Mouse (Mus musculus): Measurements from ENCODE around the gene Nedd9. TPM values are rescaled to one million over a fixed set of nuclear protein-coding genes. Genes with fewer than 3 reads are reported as not detected.
A peak's percentile ranks its signal among the peaks of the same experiment; 100 is the strongest.

Nedd9 gene
- polyA plus RNA-seq, 1 experiment: 39.4 TPM

DNA sequence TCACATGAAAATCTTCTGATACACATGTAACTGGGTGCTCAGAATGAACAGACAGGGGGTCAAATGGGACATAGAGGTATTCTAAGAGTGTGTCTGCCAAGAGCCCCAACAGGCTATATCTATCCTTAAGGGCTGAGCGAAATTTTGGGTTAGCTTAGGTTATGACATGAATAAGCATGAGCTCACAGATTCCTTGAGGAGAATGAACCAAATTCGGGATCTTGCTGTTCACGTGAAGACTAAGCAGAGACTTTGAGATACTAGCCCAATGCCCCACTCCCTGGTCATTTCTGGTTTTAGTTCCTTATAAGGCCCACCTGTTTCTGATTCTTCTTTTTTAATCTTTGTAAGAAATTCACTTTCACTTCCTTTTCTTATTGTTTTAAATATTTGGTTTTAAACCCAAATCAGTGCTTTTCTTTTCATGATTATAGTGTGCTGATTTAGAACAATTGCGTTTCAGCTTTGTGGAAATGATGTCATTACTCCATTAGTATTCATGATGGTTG, 195.6 kb downstream of the Nedd9 start:
- 59% methylated on average over 4 of the region's 4 CpGs for WGBS
- no peak overlapping the region for H3K4me3 ChIP-seq (ENCODE audit: control insufficient read depth, insufficient read depth, low read length)
- no peaks in the 10 kb centered on the region for H3K36me3 ChIP-seq (ENCODE audit: control insufficient read depth, insufficient read depth, low read length)
- H3K4me1 ChIP-seq (replicated peaks; ENCODE audit: control insufficient read depth, insufficient read depth, low read length): no peaks in the 10 kb centered on the region
- TF ChIP-seq POLR2A (IDR thresholded peaks at IDR 0.05; ENCODE audit: control insufficient read depth, extremely low read depth, insufficient read depth, low read length, poor library complexity) (no peak), CTCF (IDR thresholded peaks at IDR 0.05; ENCODE audit: borderline replicate concordance, control insufficient read depth, extremely low read depth, insufficient read depth, low read length, poor library complexity) (no peak)
- no peak for DNase-seq
- H3K27ac ChIP-seq (ENCODE audit: control insufficient read depth, insufficient read depth, low read length): no peak overlapping the region
- no peaks in the 10 kb centered on the region for H3K27me3 ChIP-seq (ENCODE audit: control insufficient read depth, insufficient read depth, low read length)

DNA sequence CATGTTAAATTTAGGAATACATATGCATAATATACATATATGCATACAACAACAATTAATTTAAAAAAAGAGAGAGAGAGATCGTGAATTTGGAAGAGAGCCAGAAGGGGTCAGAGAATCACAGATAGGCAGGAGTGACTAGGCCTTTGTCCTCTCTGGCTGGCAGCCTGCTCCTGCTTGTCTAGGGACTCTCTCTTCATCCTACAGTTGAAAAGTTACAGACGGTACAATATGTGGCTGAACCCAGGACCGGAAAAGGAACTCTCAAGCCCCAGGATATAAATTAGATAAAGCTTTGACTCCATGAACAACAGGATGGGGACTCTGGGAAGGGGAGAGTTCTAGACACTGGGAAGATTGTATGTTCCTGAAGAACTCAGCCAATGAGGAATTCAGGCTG, 200.9 kb downstream of the Nedd9 start:
- no peak for DNase-seq
- whole genome bisulfite sequencing: 91% methylated on average over 3 of the region's 3 CpGs
- no peak overlapping the region for H3K4me3 ChIP-seq (ENCODE audit: control insufficient read depth, insufficient read depth, low read length)
- no peak overlapping the region for H3K27ac ChIP-seq (ENCODE audit: control insufficient read depth, insufficient read depth, low read length)
- no peaks in the 10 kb centered on the region for H3K27me3 ChIP-seq (ENCODE audit: control insufficient read depth, insufficient read depth, low read length)
- H3K4me1 ChIP-seq (replicated peaks; ENCODE audit: control insufficient read depth, insufficient read depth, low read length): no peaks in the 10 kb centered on the region
- no peaks in the 10 kb centered on the region for H3K36me3 ChIP-seq (ENCODE audit: control insufficient read depth, insufficient read depth, low read length)
- no peak for TF ChIP-seq POLR2A (IDR thresholded peaks at IDR 0.05; ENCODE audit: control insufficient read depth, extremely low read depth, insufficient read depth, low read length, poor library complexity)
- TF ChIP-seq CTCF (IDR thresholded peaks at IDR 0.05; ENCODE audit: borderline replicate concordance, control insufficient read depth, extremely low read depth, insufficient read depth, low read length, poor library complexity): no peak

DNA sequence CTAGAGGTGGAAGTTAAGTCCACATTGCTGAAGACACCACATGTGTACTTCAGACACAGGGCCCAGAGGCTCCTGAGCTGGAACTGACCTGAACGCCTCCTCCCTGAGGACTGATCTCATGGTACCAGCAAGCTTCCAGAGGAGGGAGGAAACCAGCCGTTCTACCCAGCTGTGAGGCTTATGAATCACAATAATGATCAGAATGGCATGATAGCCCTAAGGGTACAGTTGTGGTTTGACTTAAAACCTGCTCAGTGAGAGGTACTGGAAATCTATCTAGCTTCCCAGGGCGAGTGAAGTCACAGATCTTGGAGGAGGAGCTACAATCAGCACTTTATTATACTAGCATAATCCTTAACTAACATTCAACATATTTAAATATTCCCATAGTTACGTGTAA, 201.7 kb downstream of the Nedd9 start:
- WGBS: 84% methylated on average over 4 of the region's 4 CpGs

DNA sequence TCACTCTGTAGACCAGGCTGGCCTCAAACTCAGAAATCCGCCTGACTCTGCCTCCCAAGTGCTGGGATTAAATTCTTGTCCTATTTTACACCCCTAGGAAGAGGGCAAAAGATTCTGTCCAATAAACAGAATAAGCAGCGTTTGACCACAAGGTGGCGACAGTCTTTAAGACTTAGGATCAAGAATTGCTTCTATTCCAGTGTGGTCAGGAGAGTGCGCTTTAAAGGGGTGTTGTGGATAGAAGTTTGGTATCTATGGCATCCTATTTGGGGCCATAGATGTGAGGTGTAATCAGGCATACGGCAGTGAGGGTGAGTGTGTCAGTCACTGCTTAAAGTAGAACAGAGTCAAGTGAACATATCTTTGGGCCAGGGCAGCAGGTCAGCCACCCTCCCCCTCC, 203.9 kb downstream of the Nedd9 start:
- Histone ChIP-seq H3K36me3 (ENCODE audit: control insufficient read depth, insufficient read depth, low read length) (no peaks in the 10 kb centered on the region), H3K27me3 (ENCODE audit: control insufficient read depth, insufficient read depth, low read length) (no peaks in the 10 kb centered on the region), H3K4me3 (ENCODE audit: control insufficient read depth, insufficient read depth, low read length) (no peak overlapping the region), H3K4me1 (replicated peaks; ENCODE audit: control insufficient read depth, insufficient read depth, low read length) (no peaks in the 10 kb centered on the region), H3K27ac (ENCODE audit: control insufficient read depth, insufficient read depth, low read length) (no peak overlapping the region)
- WGBS: 18% methylated on average over 5 of the region's 5 CpGs
- peak; percentile 61 for DNase-seq
- TF ChIP-seq CTCF (IDR thresholded peaks at IDR 0.05; ENCODE audit: borderline replicate concordance, control insufficient read depth, extremely low read depth, insufficient read depth, low read length, poor library complexity) (no peak), POLR2A (IDR thresholded peaks at IDR 0.05; ENCODE audit: control insufficient read depth, extremely low read depth, insufficient read depth, low read length, poor library complexity) (no peak)

More for the DNA sequence above, 201.7 kb downstream of the Nedd9 start:
- H3K27ac ChIP-seq (ENCODE audit: control insufficient read depth, insufficient read depth, low read length): no peak overlapping the region
- TF ChIP-seq CTCF (IDR thresholded peaks at IDR 0.05; ENCODE audit: borderline replicate concordance, control insufficient read depth, extremely low read depth, insufficient read depth, low read length, poor library complexity) (no peak), POLR2A (IDR thresholded peaks at IDR 0.05; ENCODE audit: control insufficient read depth, extremely low read depth, insufficient read depth, low read length, poor library complexity) (no peak)
- DNase-seq: no peak
- H3K4me3 ChIP-seq (ENCODE audit: control insufficient read depth, insufficient read depth, low read length): no peak overlapping the region
- H3K36me3 ChIP-seq (ENCODE audit: control insufficient read depth, insufficient read depth, low read length): no peaks in the 10 kb centered on the region
- H3K4me1 ChIP-seq (replicated peaks; ENCODE audit: control insufficient read depth, insufficient read depth, low read length): no peaks in the 10 kb centered on the region
- no peaks in the 10 kb centered on the region for H3K27me3 ChIP-seq (ENCODE audit: control insufficient read depth, insufficient read depth, low read length)

DNA sequence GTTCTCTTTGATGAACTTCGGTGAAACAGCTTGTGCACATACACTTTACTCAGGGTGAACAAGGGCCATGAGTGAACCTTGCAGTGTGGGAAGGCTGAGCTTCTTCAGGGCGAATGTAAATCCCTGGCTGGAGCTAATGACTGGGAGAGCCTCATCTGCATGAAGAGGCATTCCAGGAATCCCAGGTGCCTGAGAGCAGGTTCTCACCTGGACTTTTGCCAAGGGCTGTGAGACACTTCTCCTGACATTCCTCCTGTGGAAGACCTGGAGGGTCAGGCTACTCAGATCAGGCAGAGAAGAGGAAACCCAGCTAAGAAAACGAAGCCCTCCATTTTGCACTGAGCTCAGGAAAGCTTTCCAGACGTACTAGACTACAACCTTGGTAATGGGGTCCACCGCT, 206.5 kb downstream of the Nedd9 start:
- WGBS: 81% methylated on average over 5 of the region's 5 CpGs

DNA sequence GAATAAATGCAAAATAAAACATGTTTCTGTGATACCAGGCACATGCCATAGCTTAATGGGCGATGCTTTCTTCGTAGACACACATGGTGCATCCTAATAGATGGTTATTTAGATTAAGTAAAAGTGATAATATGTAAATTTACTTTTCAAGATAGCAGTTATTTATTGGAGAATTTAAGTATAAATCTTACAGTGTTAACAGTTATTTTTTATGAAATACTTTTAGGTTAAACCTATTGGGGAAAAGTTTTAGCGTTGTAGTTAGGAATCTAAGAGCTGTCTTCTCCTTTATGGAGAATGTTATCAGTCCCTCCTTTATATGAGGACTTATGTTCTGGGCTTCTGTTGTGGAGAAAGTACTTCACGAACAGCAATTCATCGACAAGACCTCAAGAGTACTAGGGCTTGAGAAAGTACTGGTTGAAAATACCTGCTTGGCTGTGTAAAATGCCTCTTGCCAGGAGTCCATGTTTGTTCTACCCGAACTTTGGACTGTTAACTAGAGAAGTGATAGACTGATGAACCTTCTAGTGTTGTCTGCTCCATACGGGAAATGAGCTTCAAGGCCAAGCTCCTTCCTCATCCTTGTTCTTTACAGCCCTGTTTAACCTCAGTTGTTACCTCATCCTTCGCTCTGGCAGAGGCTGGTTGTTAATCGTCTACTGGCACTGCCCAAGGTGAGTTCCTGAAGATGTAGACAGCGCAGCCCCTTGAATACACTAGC, 213.1 kb downstream of the Nedd9 start, which contains the start of gene Gm17364:
TSS of gene Gm17364 (minus strand) at position 51 of the 724 bp plus-strand sequence.
- Histone ChIP-seq H3K36me3 (ENCODE audit: control insufficient read depth, insufficient read depth, low read length) (0 out of 2 replicates have a peak, but pooled peaks cover 5% of the 10 kb centered on the region), H3K4me1 (replicated peaks; ENCODE audit: control insufficient read depth, insufficient read depth, low read length) (no peaks in the 10 kb centered on the region), H3K4me3 (ENCODE audit: control insufficient read depth, insufficient read depth, low read length) (no peak within 1 kb of the TSS), H3K27ac (ENCODE audit: control insufficient read depth, insufficient read depth, low read length) (no peak within 1 kb of the TSS), H3K27me3 (ENCODE audit: control insufficient read depth, insufficient read depth, low read length) (no peaks in the 10 kb centered on the region)
- no peak for DNase-seq
- WGBS: 97% methylated on average over 10 of the region's 10 CpGs
- TF ChIP-seq POLR2A (IDR thresholded peaks at IDR 0.05; ENCODE audit: control insufficient read depth, extremely low read depth, insufficient read depth, low read length, poor library complexity): no peak
- TF ChIP-seq CTCF (IDR thresholded peaks at IDR 0.05; ENCODE audit: borderline replicate concordance, control insufficient read depth, extremely low read depth, insufficient read depth, low read length, poor library complexity): no peak

More for the DNA sequence above, 206.5 kb downstream of the Nedd9 start:
- TF ChIP-seq POLR2A (IDR thresholded peaks at IDR 0.05; ENCODE audit: control insufficient read depth, extremely low read depth, insufficient read depth, low read length, poor library complexity) (no peak), CTCF (IDR thresholded peaks at IDR 0.05; ENCODE audit: borderline replicate concordance, control insufficient read depth, extremely low read depth, insufficient read depth, low read length, poor library complexity) (no peak)
- DNase-seq: no peak
- H3K4me1 ChIP-seq (replicated peaks; ENCODE audit: control insufficient read depth, insufficient read depth, low read length): no peaks in the 10 kb centered on the region
- H3K27ac ChIP-seq (ENCODE audit: control insufficient read depth, insufficient read depth, low read length): no peak overlapping the region
- no peak overlapping the region for H3K4me3 ChIP-seq (ENCODE audit: control insufficient read depth, insufficient read depth, low read length)
- H3K36me3 ChIP-seq (ENCODE audit: control insufficient read depth, insufficient read depth, low read length): no peaks in the 10 kb centered on the region
- no peaks in the 10 kb centered on the region for H3K27me3 ChIP-seq (ENCODE audit: control insufficient read depth, insufficient read depth, low read length)

All from thymus, adult 2 months (tissue).